Mouse (Mus musculus) intestine, embryonic 15.5 days (tissue): ENCODE results near the gene Ppp4r1. TPM values are rescaled to one million over a fixed set of nuclear protein-coding genes. Genes with fewer than 3 reads are reported as not detected.

Experiments used
- ATAC-seq: fragments of 200-750 bp; cut with Nextera tagmentation; 2 replicates; pipeline ENCODE4 v1.8.0; 2017; ENCODE audit warnings: moderate TSS enrichment, moderate library complexity
- H3K27ac ChIP-seq: fragments of 300-500 bp; sonication (generic); 2 replicates; pipeline ENCODE4 v1.5.1; 2015; ENCODE audit warnings: mild to moderate bottlenecking, inconsistent platforms
- H3K27me3 ChIP-seq: fragments of 300-500 bp; sonication (generic); replicated peaks from 2 replicates; pipeline ENCODE4 v1.6.1; 2015; ENCODE audit warnings: inconsistent platforms
- H3K36me3 ChIP-seq: fragments of 300-500 bp; sonication (generic); 2 replicates; pipeline ENCODE4 v1.6.1; 2015; ENCODE audit warnings: inconsistent platforms
- H3K4me1 ChIP-seq: fragments of 300-500 bp; sonication (generic); replicated peaks from 2 replicates; pipeline ENCODE4 v1.6.1; 2015; ENCODE audit warnings: inconsistent platforms
- H3K4me2 ChIP-seq: fragments of 300-500 bp; sonication (generic); replicated peaks from 2 replicates; pipeline ENCODE4 v1.6.1; 2015; ENCODE audit warnings: mild to moderate bottlenecking, inconsistent platforms
- H3K4me3 ChIP-seq: fragments of 300-500 bp; sonication (generic); replicated peaks from 2 replicates; pipeline ENCODE4 v1.5.1; 2015; ENCODE audit warnings: inconsistent platforms
- H3K9ac ChIP-seq: fragments of 300-500 bp; sonication (generic); 2 replicates; pipeline ENCODE4 v1.6.1; 2015; ENCODE audit warnings: inconsistent platforms
- H3K9me3 ChIP-seq: fragments of 300-500 bp; sonication (generic); 2 replicates; pipeline ENCODE4 v1.6.1; 2016; ENCODE audit warnings: inconsistent platforms
- WGBS: fragments of 180-500 bp; shearing (Covaris S2); methylation state at CpG from one replicate; pipeline ENCODE4 v1.1.7; 2015; 5-methylcytosine and 5-hydroxymethylcytosine counted together
- polyA plus RNA-seq: library from polyadenylated mRNA; unstranded; fragments of >200 nt; fragmentation: Nextera tagmentation; extraction: Ambion mirVana; gene quantifications from 2 replicates; pipeline ENCODE4 v1.2.1, GENCODE M21; 2015

Gene Ppp4r1
- polyA plus RNA-seq, 1 experiment from 2014 or later = 35.1 TPM

GRCm38 (mm10) chr17:65870146-65870545 is 87.8 kb downstream of the Ppp4r1 start:
- WGBS = 40% methylated on average over 4 of the region's 4 CpGs
- Histone ChIP-seq H3K27ac (no peak overlapping the region), H3K9ac (no peak overlapping the region), H3K4me3 (no peak overlapping the region), H3K36me3 (no peaks in the 10 kb centered on the region), H3K27me3 (no peaks in the 10 kb centered on the region), H3K9me3 (no peaks in the 10 kb centered on the region), H3K4me2 (no peak overlapping the region), H3K4me1 (0 out of 2 replicates have a peak, but pooled peaks cover 2% of the 10 kb centered on the region)
- ATAC-seq = no peak

- H3K4me2 ChIP-seq = no peak overlapping the region
- 35% methylated on average over 5 of the region's 5 CpGs for WGBS
- ATAC-seq = no peak
- no peaks in the 10 kb centered on the region for H3K36me3 ChIP-seq
- H3K9me3 ChIP-seq = no peaks in the 10 kb centered on the region
- H3K9ac ChIP-seq = no peak overlapping the region
- H3K27me3 ChIP-seq = no peaks in the 10 kb centered on the region
- no peak overlapping the region for H3K4me3 ChIP-seq
- 0 out of 2 replicates have a peak, but pooled peaks cover 2% of the 10 kb centered on the region for H3K4me1 ChIP-seq
- H3K27ac ChIP-seq = no peak overlapping the region
Measured at GRCm38 (mm10) chr17:65871641-65872041, 89.3 kb downstream of the Ppp4r1 start.

GRCm38 (mm10) chr17:65872051-65872450 is 89.7 kb downstream of the Ppp4r1 start:
- H3K27ac ChIP-seq = no peak overlapping the region
- no peaks in the 10 kb centered on the region for H3K36me3 ChIP-seq
- H3K27me3 ChIP-seq = no peaks in the 10 kb centered on the region
- H3K4me1 ChIP-seq = 0 out of 2 replicates have a peak, but pooled peaks cover 2% of the 10 kb centered on the region
- no peak for ATAC-seq
- H3K4me3 ChIP-seq = no peak overlapping the region
- no peak overlapping the region for H3K9ac ChIP-seq
- 72% methylated on average over 6 of the region's 6 CpGs for WGBS
- no peak overlapping the region for H3K4me2 ChIP-seq
- H3K9me3 ChIP-seq = no peaks in the 10 kb centered on the region

- Histone ChIP-seq H3K4me1 (0 out of 2 replicates have a peak, but pooled peaks cover 2% of the 10 kb centered on the region), H3K27ac (no peak overlapping the region), H3K4me3 (no peak overlapping the region), H3K9ac (no peak overlapping the region), H3K4me2 (no peak overlapping the region), H3K9me3 (no peaks in the 10 kb centered on the region), H3K27me3 (no peaks in the 10 kb centered on the region), H3K36me3 (no peaks in the 10 kb centered on the region)
- WGBS = 44% methylated on average over 6 of the region's 6 CpGs
- ATAC-seq = peak; percentile 46; the same call in 1 of the 2 replicates
Measured at GRCm38 (mm10) chr17:65872652-65873051, 90.3 kb downstream of the Ppp4r1 start.

GRCm38 (mm10) chr17:65873156-65873555 is 90.8 kb downstream of the Ppp4r1 start:
- Histone ChIP-seq H3K9ac (no peak overlapping the region), H3K4me2 (no peak overlapping the region), H3K27me3 (no peaks in the 10 kb centered on the region), H3K36me3 (no peaks in the 10 kb centered on the region), H3K9me3 (no peaks in the 10 kb centered on the region), H3K4me3 (no peak overlapping the region), H3K27ac (no peak overlapping the region), H3K4me1 (0 out of 2 replicates have a peak, but pooled peaks cover 2% of the 10 kb centered on the region)
- 86% methylated on average over 4 of the region's 4 CpGs for WGBS
- ATAC-seq = no peak

- H3K9ac ChIP-seq = no peak overlapping the region
- WGBS = 95% methylated on average over 11 of the region's 11 CpGs
Measured at GRCm38 (mm10) chr17:65873834-65874233, 91.5 kb downstream of the Ppp4r1 start.

GRCm38 (mm10) chr17:65877026-65877425 is 94.7 kb downstream of the Ppp4r1 start:
- Histone ChIP-seq H3K4me2 (no peak overlapping the region), H3K36me3 (no peaks in the 10 kb centered on the region), H3K4me1 (peaks cover 5% of the 10 kb centered on the region; the same call in 1 of the 2 replicates), H3K27ac (no peak overlapping the region), H3K9me3 (no peaks in the 10 kb centered on the region), H3K9ac (no peak overlapping the region), H3K27me3 (no peaks in the 10 kb centered on the region), H3K4me3 (no peak overlapping the region)
- WGBS = 67% methylated on average over 6 of the region's 6 CpGs
- no peak for ATAC-seq

More at GRCm38 (mm10) chr17:65873834-65874233, 91.5 kb downstream of the Ppp4r1 start:
- no peaks in the 10 kb centered on the region for H3K36me3 ChIP-seq
- H3K4me1 ChIP-seq = 0 out of 2 replicates have a peak, but pooled peaks cover 2% of the 10 kb centered on the region
- no peak overlapping the region for H3K27ac ChIP-seq
- no peak for ATAC-seq
- no peak overlapping the region for H3K4me3 ChIP-seq
- H3K9me3 ChIP-seq = no peaks in the 10 kb centered on the region
- no peaks in the 10 kb centered on the region for H3K27me3 ChIP-seq
- no peak overlapping the region for H3K4me2 ChIP-seq

GRCm38 (mm10) chr17:65884061-65884669 is 101.8 kb downstream of the Ppp4r1 start:
- peak overlapping the region; percentile 91 for H3K27ac ChIP-seq
- ATAC-seq = peak; percentile 31
- under 1% methylated on average over 53 of the region's 56 CpGs for WGBS
- H3K9me3 ChIP-seq = no peaks in the 10 kb centered on the region
- peak overlapping the region; percentile 91 for H3K4me2 ChIP-seq
- no peaks in the 10 kb centered on the region for H3K27me3 ChIP-seq
- H3K9ac ChIP-seq = peak overlapping the region; percentile 83
- H3K36me3 ChIP-seq = no peaks in the 10 kb centered on the region
- H3K4me3 ChIP-seq = peak overlapping the region; percentile 86
- H3K4me1 ChIP-seq = peaks cover 8% of the 10 kb centered on the region

GRCm38 (mm10) chr17:65884691-65885397 is 102.5 kb downstream of the Ppp4r1 start:
- H3K4me2 ChIP-seq = peak overlapping the region; percentile 91
- H3K27ac ChIP-seq = peak overlapping the region; percentile 96
- peaks cover 8% of the 10 kb centered on the region for H3K4me1 ChIP-seq
- H3K36me3 ChIP-seq = no peaks in the 10 kb centered on the region
- no peaks in the 10 kb centered on the region for H3K27me3 ChIP-seq
- no peaks in the 10 kb centered on the region for H3K9me3 ChIP-seq
- peak overlapping the region; percentile 86 for H3K4me3 ChIP-seq
- H3K9ac ChIP-seq = peak overlapping the region; percentile 83
- peak; percentile 99 for ATAC-seq
- under 1% methylated on average over 57 of the region's 67 CpGs for WGBS

GRCm38 (mm10) chr17:65885398-65885696 is 103.0 kb downstream of the Ppp4r1 start:
- Histone ChIP-seq H3K9me3 (no peaks in the 10 kb centered on the region), H3K27me3 (no peaks in the 10 kb centered on the region), H3K27ac (peak overlapping the region; percentile 96), H3K4me3 (peak overlapping the region; percentile 86), H3K36me3 (no peaks in the 10 kb centered on the region), H3K4me2 (peak overlapping the region; percentile 75), H3K4me1 (peaks cover 8% of the 10 kb centered on the region), H3K9ac (peak overlapping the region; percentile 62)
- ATAC-seq = no peak
- under 1% methylated on average over 11 of the region's 11 CpGs for WGBS

GRCm38 (mm10) chr17:65885697-65886529 is 103.5 kb downstream of the Ppp4r1 start, which contains the start of gene Ralbp1:
Ralbp1 (minus strand) TSS chr17:65885798.
- H3K27ac ChIP-seq = peak within 1 kb of the TSS; percentile 96
- H3K9ac ChIP-seq = peak within 1 kb of the TSS; percentile 83
- no peaks in the 10 kb centered on the region for H3K27me3 ChIP-seq
- H3K4me1 ChIP-seq = peaks cover 8% of the 10 kb centered on the region
- H3K4me2 ChIP-seq = peak within 1 kb of the TSS; percentile 91
- 5% methylated on average over 14 of the region's 14 CpGs for WGBS
- ATAC-seq = no peak
- H3K4me3 ChIP-seq = peak within 1 kb of the TSS; percentile 86
- no peaks in the 10 kb centered on the region for H3K9me3 ChIP-seq
- H3K36me3 ChIP-seq = no peaks in the 10 kb centered on the region

GRCm38 (mm10) chr17:65886571-65886970 is 104.2 kb downstream of the Ppp4r1 start:
- no peaks in the 10 kb centered on the region for H3K9me3 ChIP-seq
- no peaks in the 10 kb centered on the region for H3K27me3 ChIP-seq
- no peak for ATAC-seq
- peak overlapping the region; percentile 96 for H3K27ac ChIP-seq
- H3K4me2 ChIP-seq = peak overlapping the region; percentile 75
- peaks cover 8% of the 10 kb centered on the region for H3K4me1 ChIP-seq
- no peak overlapping the region for H3K9ac ChIP-seq
- 53% methylated on average over 9 of the region's 9 CpGs for WGBS
- no peak overlapping the region for H3K4me3 ChIP-seq
- H3K36me3 ChIP-seq = no peaks in the 10 kb centered on the region
